Mouse (Mus musculus) splenic B cell, adult 2 months (primary cell): ENCODE results near the gene Hdgfl2.
A peak's percentile ranks its signal among the peaks of the same experiment; 100 is the strongest.

Experiments
- DNase-seq: peaks from one replicate; pipeline ENCODE4 v3.0.0-alpha.2; 2011; ENCODE audit warnings: low read depth, low spot score
- H3K27me3 ChIP-seq: 2 replicates; pipeline ENCODE4 v1.6.1; 2012; ENCODE audit warnings: mild to moderate bottlenecking, low read length, moderate library complexity, mixed read lengths; ENCODE audit not compliant: control insufficient read depth, poor library complexity, insufficient read depth, severe bottlenecking
- H3K36me3 ChIP-seq: 2 replicates; pipeline ENCODE4 v1.6.1; 2012; ENCODE audit warnings: mild to moderate bottlenecking, low read length, moderate library complexity, mixed read lengths; ENCODE audit not compliant: control insufficient read depth, poor library complexity, insufficient read depth, severe bottlenecking

Gene Hdgfl2

DNA sequence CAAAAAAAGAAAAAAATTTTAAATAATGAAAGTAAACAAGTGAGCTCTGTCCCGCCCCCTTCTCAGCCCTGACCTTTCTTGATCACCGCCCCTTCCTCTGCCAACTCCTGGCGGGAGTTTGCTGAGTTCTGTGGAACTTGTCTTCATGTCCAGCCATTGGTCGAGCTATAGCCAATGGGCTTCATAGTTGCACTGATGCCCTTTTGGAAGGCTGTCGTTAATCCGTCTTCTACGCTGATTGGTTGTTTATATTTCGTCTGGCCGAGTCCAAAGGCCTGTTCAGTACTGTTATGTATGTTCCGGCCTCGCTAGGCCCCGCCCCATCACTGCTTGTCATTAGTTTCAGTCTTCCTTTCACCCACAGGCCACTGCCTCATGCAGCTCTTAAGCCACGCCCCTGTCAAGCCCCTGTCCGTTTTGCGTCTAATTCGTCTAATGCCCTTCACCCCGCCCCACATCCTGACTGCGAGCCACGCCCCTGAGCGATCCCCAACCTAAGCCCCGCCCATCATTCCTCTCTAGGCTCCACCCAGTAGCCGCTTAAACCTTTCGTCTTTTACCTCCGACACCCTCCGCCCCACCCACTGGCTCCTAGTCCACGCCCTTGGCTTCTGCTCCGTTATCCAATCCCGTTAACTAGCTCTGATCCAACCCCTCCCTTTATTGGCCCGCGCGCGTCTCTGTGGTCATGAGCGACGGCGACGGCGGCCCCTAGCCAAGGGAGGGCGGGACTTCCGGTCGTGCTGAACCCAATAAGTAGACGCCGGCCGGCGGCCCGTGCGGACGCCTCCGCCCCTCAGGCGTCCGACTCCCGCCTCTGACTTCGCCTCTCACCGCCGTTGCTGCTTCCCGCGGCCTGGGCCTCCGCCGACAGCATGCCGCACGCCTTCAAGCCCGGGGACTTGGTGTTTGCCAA is at the start of gene Hdgfl2:
Gene Hdgfl2 (plus strand): TSS at position 755 of the 916 bp plus-strand sequence.
- H3K36me3 ChIP-seq: 0 out of 2 replicates have a peak, but pooled peaks cover 3% of the 10 kb centered on the region
- H3K27me3 ChIP-seq: no peaks in the 10 kb centered on the region
- DNase-seq: peak; percentile 100

DNA sequence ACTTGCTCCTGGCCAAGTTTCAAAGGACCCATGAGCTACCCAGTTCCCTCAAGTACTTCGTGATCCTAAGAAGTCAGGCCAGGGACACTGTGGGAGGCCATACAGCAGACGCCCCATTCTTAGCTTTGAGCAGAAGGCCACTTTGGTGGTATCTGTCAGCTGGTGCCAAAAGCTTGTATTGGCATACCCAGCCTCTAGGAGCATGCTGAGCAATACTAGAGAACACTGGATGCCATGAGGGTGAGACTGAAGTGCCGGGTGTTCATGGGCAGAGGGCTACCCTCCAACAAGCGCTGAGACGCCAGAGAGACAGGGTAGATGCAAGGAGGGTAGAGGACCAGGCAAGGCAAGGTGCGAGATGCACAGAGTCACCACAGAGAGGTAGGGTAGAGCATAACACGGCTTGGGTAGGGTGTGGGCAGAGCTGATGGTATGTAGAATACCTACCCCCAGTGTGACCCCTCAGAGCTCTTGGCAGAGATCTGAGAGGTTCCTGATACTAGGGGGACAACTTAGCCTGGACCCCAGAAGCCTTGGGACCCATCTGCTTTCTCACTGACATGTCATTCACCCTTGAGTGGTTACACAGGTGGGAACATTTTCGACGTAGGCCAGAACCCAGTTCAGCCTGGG is 49.1 kb upstream of the Hdgfl2 start:
- H3K27me3 ChIP-seq: no peaks in the 10 kb centered on the region
- no peak for DNase-seq
- H3K36me3 ChIP-seq: no peaks in the 10 kb centered on the region; the same call in 1 of the 2 replicates

DNA sequence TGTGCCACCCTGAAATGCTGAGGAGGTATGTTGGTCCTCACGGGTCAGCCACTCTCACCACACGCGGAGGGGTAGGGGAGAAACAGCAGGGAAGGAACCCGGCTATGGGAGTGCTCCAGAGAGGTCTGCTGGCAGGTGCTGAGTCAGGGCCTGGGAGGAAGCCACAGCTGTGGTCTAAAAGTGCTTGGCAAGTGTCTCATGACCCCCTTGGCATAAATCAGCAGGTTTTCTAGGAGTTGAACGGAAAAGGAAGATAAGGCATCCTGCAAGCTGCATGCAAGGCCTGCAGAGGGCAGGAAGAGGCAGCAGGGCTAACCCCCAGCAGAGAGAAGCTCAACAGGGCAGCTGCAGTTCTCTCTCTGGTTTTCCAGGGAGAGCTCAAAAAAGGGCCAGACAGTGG is 48.5 kb upstream of the Hdgfl2 start:
- no peak for DNase-seq
- Histone ChIP-seq H3K27me3 (no peaks in the 10 kb centered on the region), H3K36me3 (no peaks in the 10 kb centered on the region; the same call in 1 of the 2 replicates)

DNA sequence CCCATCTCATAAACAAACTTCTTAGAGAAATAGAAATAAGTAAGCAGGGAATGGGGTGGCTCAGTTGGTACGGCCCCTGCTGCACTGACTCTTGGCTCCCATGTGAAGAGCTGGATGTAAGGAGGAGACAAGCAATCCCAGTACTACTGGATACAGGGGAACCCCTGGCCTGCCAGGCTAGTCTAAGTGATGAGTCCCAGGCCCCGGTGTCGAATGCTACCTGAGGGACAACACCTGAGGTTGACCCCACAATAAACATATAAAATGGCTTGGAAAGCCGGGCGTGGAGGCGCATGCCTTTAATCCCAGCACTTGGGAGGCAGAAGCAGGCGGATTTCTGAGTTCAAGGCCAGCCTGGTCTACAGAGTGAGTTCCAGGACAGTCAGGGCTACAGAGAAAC is 48.0 kb upstream of the Hdgfl2 start:
- DNase-seq: no peak
- H3K36me3 ChIP-seq: no peaks in the 10 kb centered on the region; the same call in 1 of the 2 replicates
- H3K27me3 ChIP-seq: no peaks in the 10 kb centered on the region

DNA sequence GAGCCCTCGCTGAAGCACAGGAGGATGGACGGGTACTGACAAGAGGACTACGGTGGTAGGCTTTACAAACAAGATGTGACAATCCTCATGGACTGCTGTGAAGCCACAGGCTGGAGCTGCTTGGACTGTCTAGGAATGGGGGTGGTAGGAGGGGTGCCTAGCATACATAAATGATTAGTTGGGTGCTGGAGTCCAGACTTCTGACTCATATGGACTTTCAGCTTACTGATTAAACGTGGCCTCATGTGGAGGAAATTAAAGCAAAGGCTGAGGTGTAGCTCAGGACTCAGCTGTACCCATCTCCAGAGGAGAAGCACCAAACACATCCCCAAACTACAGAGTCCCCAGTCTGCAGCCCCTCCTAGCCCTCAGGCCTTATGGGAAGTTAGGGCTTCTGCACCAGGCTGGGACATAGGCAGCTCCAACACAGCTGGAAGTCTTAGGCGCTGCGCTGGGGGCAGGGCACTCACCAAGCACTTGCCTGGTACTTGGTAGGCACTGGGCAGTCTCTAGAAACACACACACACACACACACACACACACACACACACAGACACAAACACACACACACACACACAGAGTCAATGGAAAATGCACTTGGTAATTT is 47.2 kb upstream of the Hdgfl2 start:
- no peak for DNase-seq
- Histone ChIP-seq H3K36me3 (no peaks in the 10 kb centered on the region; the same call in 1 of the 2 replicates), H3K27me3 (no peaks in the 10 kb centered on the region)

DNA sequence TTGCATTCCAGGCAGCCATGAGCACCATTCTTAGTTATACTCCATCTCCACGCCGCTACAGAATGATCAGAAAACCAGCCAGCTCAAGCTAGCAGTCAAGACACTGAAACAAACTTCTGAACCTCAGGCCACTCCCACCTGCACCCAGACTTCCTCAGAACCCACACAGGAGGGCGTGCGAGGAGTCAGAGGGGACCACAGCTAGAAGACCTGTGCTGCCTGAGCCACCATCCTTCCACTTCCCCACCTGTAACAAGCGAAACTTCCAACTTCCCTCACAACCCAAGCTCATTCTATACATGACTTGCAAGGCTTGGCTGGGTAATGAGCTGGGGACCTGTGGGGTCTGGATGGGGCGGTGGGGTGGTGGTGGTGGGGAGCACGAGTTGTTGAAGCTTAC is 46.6 kb upstream of the Hdgfl2 start:
- Histone ChIP-seq H3K27me3 (no peaks in the 10 kb centered on the region), H3K36me3 (no peaks in the 10 kb centered on the region; the same call in 1 of the 2 replicates)
- peak; percentile 86 for DNase-seq

DNA sequence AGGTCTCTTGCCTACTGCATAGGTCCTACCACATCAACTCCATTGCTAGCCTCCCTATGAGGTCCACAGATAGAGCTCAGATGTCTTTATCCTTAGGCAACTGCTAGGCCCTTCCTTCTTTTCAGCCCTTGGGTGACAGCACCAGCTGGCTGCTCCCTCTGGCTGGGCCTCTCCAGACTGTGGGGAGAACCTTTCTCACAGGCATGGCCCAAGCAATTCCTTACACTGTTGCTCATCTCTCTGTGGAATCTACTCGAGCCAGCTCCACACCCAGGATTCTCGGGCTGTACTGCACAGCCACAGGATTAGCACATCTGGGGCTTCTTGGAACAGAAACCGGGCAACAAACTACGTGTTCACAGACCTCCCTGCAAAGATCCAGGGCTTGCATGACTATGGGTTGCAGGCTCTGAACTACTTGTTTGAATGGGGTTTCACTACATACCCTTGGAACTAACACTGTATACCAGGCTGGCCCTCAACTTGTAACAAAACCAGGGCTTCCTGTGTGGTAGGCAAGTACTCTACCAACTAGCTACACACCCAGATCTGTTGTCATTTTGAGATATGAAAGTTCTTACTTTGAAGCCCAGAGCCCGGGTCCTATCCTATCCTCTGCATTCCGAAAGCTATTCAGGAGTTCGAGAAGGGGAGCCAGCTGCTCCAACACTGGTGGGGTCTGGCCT is 45.3 kb upstream of the Hdgfl2 start:
- no peak for DNase-seq
- no peaks in the 10 kb centered on the region for H3K27me3 ChIP-seq
- no peaks in the 10 kb centered on the region; the same call in 1 of the 2 replicates for H3K36me3 ChIP-seq

DNA sequence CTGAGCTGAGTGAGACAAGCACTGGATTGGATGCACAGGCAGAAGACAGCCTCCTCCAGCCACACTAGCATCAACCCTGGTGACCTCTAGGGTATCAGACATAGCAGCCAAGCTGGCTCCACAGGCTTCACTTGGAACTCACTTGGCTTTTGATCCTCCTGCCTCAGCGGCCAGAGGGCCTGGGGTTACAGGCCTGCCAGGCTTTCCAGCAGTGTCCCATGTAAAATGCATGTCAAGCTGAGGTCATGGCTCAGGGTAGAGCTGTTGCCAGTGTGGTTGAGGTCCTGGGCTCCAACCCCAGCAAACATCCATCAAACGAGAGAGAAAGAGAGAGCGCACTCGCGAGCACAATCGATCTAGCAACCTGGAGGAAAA is 44.7 kb upstream of the Hdgfl2 start:
- no peak for DNase-seq
- Histone ChIP-seq H3K36me3 (no peaks in the 10 kb centered on the region), H3K27me3 (no peaks in the 10 kb centered on the region)

DNA sequence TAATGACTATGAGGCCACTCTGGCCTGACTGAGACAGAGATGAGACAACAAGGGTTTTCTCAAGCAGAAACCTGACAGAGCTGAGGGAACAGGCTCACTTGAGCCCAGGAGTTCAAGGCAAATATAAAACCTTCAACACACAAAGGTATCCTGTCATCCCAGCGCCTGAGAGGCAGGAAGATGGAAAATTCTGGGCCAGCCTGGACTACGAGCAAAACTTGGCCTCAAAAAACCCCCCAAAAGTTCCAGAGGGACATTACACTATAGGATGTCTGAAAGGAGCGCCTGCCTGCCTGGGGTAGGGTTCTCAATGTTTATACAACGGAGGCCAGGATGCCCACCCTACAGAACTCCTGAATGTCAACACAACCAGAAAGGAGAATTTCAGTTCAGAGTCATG is 44.2 kb upstream of the Hdgfl2 start:
- no peaks in the 10 kb centered on the region for H3K36me3 ChIP-seq
- no peak for DNase-seq
- H3K27me3 ChIP-seq: no peaks in the 10 kb centered on the region

DNA sequence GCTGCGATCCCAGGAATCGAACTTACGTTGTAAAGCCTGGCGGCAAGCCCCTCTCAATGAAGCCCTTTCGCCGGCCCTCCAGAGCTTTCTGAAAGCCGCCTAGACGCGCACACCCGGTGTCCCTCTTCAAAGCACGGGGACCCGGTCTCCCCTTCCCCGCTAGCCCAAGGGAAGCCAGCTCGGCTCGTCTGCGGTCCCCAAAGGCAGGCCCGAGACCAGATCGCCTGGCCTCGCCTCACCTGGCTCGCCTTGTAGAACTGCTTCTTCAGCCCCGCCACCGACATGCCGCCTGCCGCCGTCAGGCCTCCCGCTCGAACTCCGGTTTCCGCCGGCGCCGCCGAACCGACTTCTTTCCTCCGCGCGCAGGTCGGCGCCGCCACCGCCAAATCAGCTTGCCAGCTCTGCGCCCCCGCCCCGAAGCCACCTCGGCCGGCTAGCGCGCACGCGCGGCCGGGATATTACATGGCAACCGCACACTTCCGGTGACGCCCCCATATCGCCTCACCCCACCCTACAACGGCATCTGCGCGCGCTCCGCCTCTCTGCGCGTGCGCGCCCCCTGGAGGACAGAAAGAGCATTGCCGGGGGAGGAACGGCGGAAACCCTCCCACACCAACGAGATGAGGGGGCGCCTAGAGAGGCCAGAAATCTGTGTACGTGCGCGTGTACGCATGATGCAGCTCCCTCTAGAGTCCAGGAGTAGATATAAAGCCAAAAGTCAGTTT is 43.1 kb upstream of the Hdgfl2 start, which contains the start of gene Sh3gl1:
Gene Sh3gl1 (minus strand): TSS at position 460 of the 725 bp plus-strand sequence.
- DNase-seq: peak; percentile 99
- H3K27me3 ChIP-seq: no peaks in the 10 kb centered on the region
- H3K36me3 ChIP-seq: no peaks in the 10 kb centered on the region

DNA sequence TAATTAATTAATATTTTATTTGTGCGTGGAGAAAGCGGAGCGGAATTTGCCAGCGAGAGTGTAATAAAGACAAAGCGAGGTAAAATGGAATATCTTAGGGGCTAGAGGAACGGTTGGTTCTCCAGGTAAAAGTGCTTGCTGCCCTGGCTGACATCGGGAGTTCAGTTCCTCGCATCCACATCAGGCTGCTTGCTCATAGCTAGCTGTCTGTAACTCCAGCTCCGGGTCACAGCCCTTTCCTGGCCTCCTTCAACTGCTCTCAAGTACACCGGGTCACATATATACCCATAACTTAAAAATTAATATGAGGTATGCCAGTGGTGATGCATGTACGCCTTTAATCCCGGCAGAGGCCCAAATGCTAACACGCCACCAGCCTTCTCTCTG is 42.5 kb upstream of the Hdgfl2 start:
- no peak for DNase-seq
- no peaks in the 10 kb centered on the region for H3K27me3 ChIP-seq
- H3K36me3 ChIP-seq: no peaks in the 10 kb centered on the region

DNA sequence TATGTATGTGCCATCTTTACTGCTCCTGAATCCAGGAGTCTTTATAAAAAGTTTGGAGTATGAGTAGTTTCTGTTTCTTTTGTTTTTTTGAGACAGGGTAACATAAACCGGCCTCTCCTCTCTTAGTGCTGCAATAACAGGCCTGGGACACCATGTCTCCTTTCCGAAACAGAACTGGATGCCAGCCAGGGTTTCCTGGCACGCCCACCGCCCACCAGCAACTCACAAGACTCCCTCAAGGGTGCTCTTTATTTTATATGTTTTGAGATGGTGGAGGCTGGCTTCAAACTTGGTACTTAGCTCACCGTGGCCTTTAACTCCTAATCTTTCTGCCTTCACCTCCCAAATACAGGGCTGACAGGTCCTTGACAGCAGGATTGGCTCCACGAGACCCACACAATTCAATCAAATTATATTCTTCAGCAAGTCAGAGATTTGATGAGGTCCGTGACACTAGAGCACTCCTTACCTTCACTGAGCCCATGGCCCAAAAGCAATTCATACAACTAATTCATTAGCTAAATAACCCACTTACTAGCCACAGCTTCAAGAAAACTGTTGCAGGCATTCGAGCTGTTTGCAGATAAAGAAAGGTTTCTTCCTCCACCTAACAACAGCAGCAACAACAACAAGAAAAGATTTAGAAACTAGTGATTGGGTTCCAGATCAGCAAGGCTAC is 40.7 kb upstream of the Hdgfl2 start:
- Histone ChIP-seq H3K27me3 (no peaks in the 10 kb centered on the region), H3K36me3 (no peaks in the 10 kb centered on the region)
- DNase-seq: no peak

DNA sequence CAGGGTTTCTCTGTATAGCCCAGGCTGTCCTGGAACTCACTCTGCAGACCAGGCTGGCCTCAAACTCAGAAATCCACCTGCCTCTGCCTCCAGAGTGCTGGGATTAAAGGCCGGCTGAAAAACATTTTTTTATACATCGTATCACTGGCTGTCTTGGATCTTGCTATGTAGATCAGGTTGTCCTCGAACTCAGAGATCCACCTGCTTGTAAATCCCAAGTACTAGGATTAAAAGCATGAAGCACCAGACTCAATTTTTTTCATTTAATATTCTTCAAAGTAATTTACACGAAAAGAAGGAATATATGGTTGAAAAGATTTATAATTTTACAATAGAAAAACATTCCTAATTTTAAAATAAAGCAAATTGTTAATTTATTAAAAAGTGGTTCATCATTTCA is 40.1 kb upstream of the Hdgfl2 start:
- H3K36me3 ChIP-seq: no peaks in the 10 kb centered on the region
- no peaks in the 10 kb centered on the region for H3K27me3 ChIP-seq
- DNase-seq: no peak
